Mouse (Mus musculus): ENCODE results near the gene Gsto2. TPM values are rescaled to one million over a fixed set of nuclear protein-coding genes. Genes with fewer than 3 reads are reported as not detected.

Gene Gsto2
- polyA plus RNA-seq, 1 experiment from 2014 or later: 1.4 TPM

GRCm38 (mm10) chr19:47919966-47920375 lies 54.6 kb downstream of the Gsto2 start:
- peak overlapping the region; percentile 74 for H3K4me2 ChIP-seq
- peaks cover 21% of the 10 kb centered on the region for H3K4me1 ChIP-seq (ENCODE audit: control insufficient read depth, insufficient read depth, low read length)
- H3K9me3 ChIP-seq (ENCODE audit: control insufficient read depth, low read length): no peaks in the 10 kb centered on the region
- no peak for DNase-seq (ENCODE audit: low spot score, missing footprints)
- H3K27ac ChIP-seq (ENCODE audit: low read depth, low read length): 0 out of 2 replicates have a peak overlapping the region, but pooled peaks have one; percentile 84
- peak overlapping the region; percentile 90; the same call in 1 of the 2 replicates for H3K9ac ChIP-seq (ENCODE audit: low read length)
- peak; percentile 35 for ATAC-seq (ENCODE audit: low FRiP score)
- H3K4me3 ChIP-seq (ENCODE audit: low read depth, low read length): peak overlapping the region; percentile 68
- no peaks in the 10 kb centered on the region for H3K36me3 ChIP-seq (ENCODE audit: control insufficient read depth, insufficient read depth, low read length)
- no peaks in the 10 kb centered on the region for H3K27me3 ChIP-seq (ENCODE audit: control insufficient read depth, insufficient read depth, low read length)
- 14% methylated on average over 8 of the region's 8 CpGs for WGBS

GRCm38 (mm10) chr19:47925819-47926218 lies 60.5 kb downstream of the Gsto2 start:
- Histone ChIP-seq H3K27ac (ENCODE audit: low read depth, low read length) (no peak overlapping the region), H3K4me3 (ENCODE audit: low read depth, low read length) (no peak overlapping the region), H3K4me1 (ENCODE audit: control insufficient read depth, insufficient read depth, low read length) (no peaks in the 10 kb centered on the region), H3K27me3 (ENCODE audit: control insufficient read depth, insufficient read depth, low read length) (no peaks in the 10 kb centered on the region), H3K4me2 (no peak overlapping the region), H3K36me3 (ENCODE audit: control insufficient read depth, insufficient read depth, low read length) (no peaks in the 10 kb centered on the region), H3K9ac (ENCODE audit: low read length) (no peak overlapping the region), H3K9me3 (ENCODE audit: control insufficient read depth, low read length) (no peaks in the 10 kb centered on the region)
- DNase-seq (ENCODE audit: low spot score, missing footprints): peak; percentile 10
- ATAC-seq (ENCODE audit: low FRiP score): no peak
- WGBS: 86% methylated on average over 7 of the region's 7 CpGs

DNA sequence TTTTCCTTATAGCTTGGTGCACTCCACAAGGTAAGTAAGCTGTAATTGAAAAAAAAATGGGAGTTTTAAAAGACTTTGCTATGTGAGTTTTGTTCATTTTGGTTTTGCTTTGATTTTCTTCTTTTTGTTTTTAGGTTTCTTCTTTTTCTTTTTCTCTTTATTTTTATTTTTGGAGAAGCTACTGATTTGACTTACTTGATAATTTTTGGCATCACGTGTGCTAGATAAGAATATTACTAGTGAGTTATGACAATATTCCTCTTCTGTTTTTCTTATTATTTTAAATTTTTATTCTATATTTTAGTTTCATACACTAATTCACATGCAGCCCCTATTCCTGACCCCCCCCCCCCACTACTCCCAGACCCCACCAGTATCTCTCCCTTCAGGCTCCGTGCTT lies 61.7 kb downstream of the Gsto2 start:
- WGBS: 88% methylated on average over 2 of the region's 2 CpGs
- no peak overlapping the region for H3K27ac ChIP-seq (ENCODE audit: low read depth, low read length)
- DNase-seq (ENCODE audit: low spot score, missing footprints): peak; percentile 69
- no peak overlapping the region for H3K4me3 ChIP-seq (ENCODE audit: low read depth, low read length)
- no peaks in the 10 kb centered on the region for H3K4me1 ChIP-seq (ENCODE audit: control insufficient read depth, insufficient read depth, low read length)
- H3K9ac ChIP-seq (ENCODE audit: low read length): no peak overlapping the region
- H3K9me3 ChIP-seq (ENCODE audit: control insufficient read depth, low read length): no peaks in the 10 kb centered on the region
- no peak for ATAC-seq (ENCODE audit: low FRiP score)
- H3K36me3 ChIP-seq (ENCODE audit: control insufficient read depth, insufficient read depth, low read length): no peaks in the 10 kb centered on the region
- no peaks in the 10 kb centered on the region for H3K27me3 ChIP-seq (ENCODE audit: control insufficient read depth, insufficient read depth, low read length)
- no peak overlapping the region for H3K4me2 ChIP-seq

GRCm38 (mm10) chr19:47929043-47929442 lies 63.7 kb downstream of the Gsto2 start:
- Histone ChIP-seq H3K9me3 (ENCODE audit: control insufficient read depth, low read length) (no peaks in the 10 kb centered on the region), H3K4me2 (no peak overlapping the region), H3K27me3 (ENCODE audit: control insufficient read depth, insufficient read depth, low read length) (no peaks in the 10 kb centered on the region), H3K9ac (ENCODE audit: low read length) (no peak overlapping the region), H3K4me3 (ENCODE audit: low read depth, low read length) (no peak overlapping the region), H3K27ac (ENCODE audit: low read depth, low read length) (no peak overlapping the region), H3K4me1 (ENCODE audit: control insufficient read depth, insufficient read depth, low read length) (no peaks in the 10 kb centered on the region), H3K36me3 (ENCODE audit: control insufficient read depth, insufficient read depth, low read length) (no peaks in the 10 kb centered on the region)
- ATAC-seq (ENCODE audit: low FRiP score): no peak
- WGBS: 87% methylated on average over 4 of the region's 4 CpGs
- DNase-seq (ENCODE audit: low spot score, missing footprints): no peak

DNA sequence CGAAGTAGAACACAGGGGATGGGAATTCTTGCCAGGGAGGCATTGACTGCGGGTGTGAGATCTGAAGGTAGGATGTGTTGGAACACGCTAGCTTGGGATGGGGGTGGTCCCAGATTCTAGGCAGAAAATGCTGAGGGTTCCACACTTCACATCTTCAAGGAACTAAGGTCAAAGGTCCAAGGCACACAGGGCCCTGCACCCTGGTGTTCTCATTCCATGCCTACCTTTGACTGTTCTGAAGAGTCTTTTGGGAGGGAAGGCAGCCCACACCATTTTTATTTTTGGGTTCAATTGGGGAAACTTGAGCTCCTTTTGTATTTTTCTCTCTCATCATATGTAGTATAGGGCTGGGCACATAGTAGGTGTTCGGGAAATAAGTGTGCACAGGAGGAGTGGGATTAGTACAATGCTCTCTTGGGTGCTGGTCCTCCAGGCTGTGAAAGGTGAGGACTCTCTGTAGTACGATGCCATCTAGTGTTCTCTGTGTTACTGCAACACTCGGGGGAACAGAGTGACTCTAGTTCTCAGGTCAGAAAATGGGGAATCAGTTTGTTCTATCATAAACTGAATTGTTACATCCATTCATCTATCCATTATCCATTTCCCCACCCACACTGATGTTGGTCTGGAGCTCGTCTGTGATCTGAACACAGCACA lies 66.8 kb downstream of the Gsto2 start:
- ATAC-seq (ENCODE audit: low FRiP score) (peak; percentile 82), DNase-seq (ENCODE audit: low spot score, missing footprints) (peak; percentile 82)
- Histone ChIP-seq H3K4me2 (no peak overlapping the region), H3K9ac (ENCODE audit: low read length) (no peak overlapping the region), H3K4me3 (ENCODE audit: low read depth, low read length) (no peak overlapping the region), H3K27ac (ENCODE audit: low read depth, low read length) (no peak overlapping the region), H3K36me3 (ENCODE audit: control insufficient read depth, insufficient read depth, low read length) (no peaks in the 10 kb centered on the region), H3K4me1 (ENCODE audit: control insufficient read depth, insufficient read depth, low read length) (no peaks in the 10 kb centered on the region), H3K27me3 (ENCODE audit: control insufficient read depth, insufficient read depth, low read length) (no peaks in the 10 kb centered on the region), H3K9me3 (ENCODE audit: control insufficient read depth, low read length) (no peaks in the 10 kb centered on the region)
- WGBS: 48% methylated on average over 7 of the region's 7 CpGs

- ATAC-seq (ENCODE audit: low FRiP score): no peak
- WGBS: 90% methylated on average over 8 of the region's 8 CpGs
- no peaks in the 10 kb centered on the region for H3K36me3 ChIP-seq (ENCODE audit: control insufficient read depth, insufficient read depth, low read length)
Measured at GRCm38 (mm10) chr19:47934146-47934545, 68.8 kb downstream of the Gsto2 start.

DNA sequence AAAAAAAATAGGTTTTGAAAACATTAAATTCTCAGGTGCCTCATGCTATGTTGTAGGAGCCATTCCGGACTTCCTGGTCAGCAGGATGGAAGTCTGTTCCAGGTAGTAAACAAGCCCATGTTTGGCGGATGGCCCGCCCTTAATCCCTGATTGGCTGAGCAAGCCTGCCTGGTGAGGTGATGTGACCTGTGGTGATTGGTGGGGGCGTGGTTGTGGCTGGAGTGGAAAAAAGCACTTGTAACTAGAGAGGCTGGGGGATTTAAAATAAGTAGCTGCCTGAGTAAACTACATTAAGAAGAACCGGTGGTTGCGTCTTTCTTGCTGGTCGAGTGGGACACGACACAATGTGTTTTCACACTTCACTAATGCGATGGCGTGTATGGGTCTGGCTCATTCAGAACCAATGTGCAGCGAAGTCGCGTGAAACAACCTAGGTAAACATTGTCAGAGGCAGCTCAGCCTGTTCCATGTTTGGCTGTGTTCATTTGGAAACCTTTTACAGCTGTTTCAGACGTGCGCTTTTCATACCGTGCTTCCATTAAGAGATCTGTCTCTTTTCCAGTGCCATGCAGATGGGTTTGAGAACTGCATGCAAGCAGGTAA lies 69.4 kb downstream of the Gsto2 start:
- 78% methylated on average over 16 of the region's 16 CpGs for WGBS
- H3K4me3 ChIP-seq (ENCODE audit: low read depth, low read length): no peak overlapping the region
- no peak overlapping the region for H3K4me2 ChIP-seq
- H3K27ac ChIP-seq (ENCODE audit: low read depth, low read length): no peak overlapping the region
- ATAC-seq (ENCODE audit: low FRiP score) (no peak), DNase-seq (ENCODE audit: low spot score, missing footprints) (peak; percentile 56)
- no peak overlapping the region for H3K9ac ChIP-seq (ENCODE audit: low read length)
- H3K4me1 ChIP-seq (ENCODE audit: control insufficient read depth, insufficient read depth, low read length): peaks cover 4% of the 10 kb centered on the region; the same call in 1 of the 2 replicates
- H3K9me3 ChIP-seq (ENCODE audit: control insufficient read depth, low read length): no peaks in the 10 kb centered on the region
- no peaks in the 10 kb centered on the region for H3K27me3 ChIP-seq (ENCODE audit: control insufficient read depth, insufficient read depth, low read length)
- H3K36me3 ChIP-seq (ENCODE audit: control insufficient read depth, insufficient read depth, low read length): no peaks in the 10 kb centered on the region

More at GRCm38 (mm10) chr19:47934146-47934545, 68.8 kb downstream of the Gsto2 start:
- Histone ChIP-seq H3K4me1 (ENCODE audit: control insufficient read depth, insufficient read depth, low read length) (peaks cover 4% of the 10 kb centered on the region; the same call in 1 of the 2 replicates), H3K4me2 (no peak overlapping the region), H3K9me3 (ENCODE audit: control insufficient read depth, low read length) (no peaks in the 10 kb centered on the region), H3K9ac (ENCODE audit: low read length) (no peak overlapping the region), H3K27ac (ENCODE audit: low read depth, low read length) (no peak overlapping the region), H3K27me3 (ENCODE audit: control insufficient read depth, insufficient read depth, low read length) (no peaks in the 10 kb centered on the region), H3K4me3 (ENCODE audit: low read depth, low read length) (no peak overlapping the region)
- DNase-seq (ENCODE audit: low spot score, missing footprints): no peak

DNA sequence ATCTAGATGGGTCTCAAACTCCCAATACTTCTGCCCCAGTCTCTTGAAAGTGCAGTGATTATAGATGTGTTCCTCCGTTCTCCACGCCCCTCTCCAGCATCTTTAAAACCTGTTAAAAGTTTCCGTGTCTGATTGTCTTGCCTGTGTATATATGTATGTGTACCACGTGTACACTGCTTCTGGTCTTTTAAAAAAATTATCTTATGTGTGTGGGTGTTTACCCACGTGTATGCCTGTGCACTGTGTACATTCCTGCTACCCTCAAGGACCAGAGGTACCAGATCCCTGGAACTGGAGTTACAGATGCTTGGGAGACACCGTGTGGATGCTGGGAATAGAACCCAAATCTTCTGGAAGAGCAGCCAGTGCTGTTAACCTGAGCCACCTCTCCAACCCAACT lies 70.2 kb downstream of the Gsto2 start:
- H3K9me3 ChIP-seq (ENCODE audit: control insufficient read depth, low read length): no peaks in the 10 kb centered on the region
- no peaks in the 10 kb centered on the region for H3K36me3 ChIP-seq (ENCODE audit: control insufficient read depth, insufficient read depth, low read length)
- H3K27ac ChIP-seq (ENCODE audit: low read depth, low read length): no peak overlapping the region
- 85% methylated on average over 6 of the region's 6 CpGs for WGBS
- H3K27me3 ChIP-seq (ENCODE audit: control insufficient read depth, insufficient read depth, low read length): no peaks in the 10 kb centered on the region
- H3K9ac ChIP-seq (ENCODE audit: low read length): no peak overlapping the region
- DNase-seq (ENCODE audit: low spot score, missing footprints) (peak; percentile 65), ATAC-seq (ENCODE audit: low FRiP score) (no peak)
- no peak overlapping the region for H3K4me2 ChIP-seq
- H3K4me3 ChIP-seq (ENCODE audit: low read depth, low read length): no peak overlapping the region
- H3K4me1 ChIP-seq (ENCODE audit: control insufficient read depth, insufficient read depth, low read length): peaks cover 4% of the 10 kb centered on the region; the same call in 1 of the 2 replicates
